Mouse (Mus musculus): Measurements from ENCODE around the gene Tmtc4.
A peak's percentile ranks its signal among the peaks of the same experiment; 100 is the strongest.

The Tmtc4 gene

DNA sequence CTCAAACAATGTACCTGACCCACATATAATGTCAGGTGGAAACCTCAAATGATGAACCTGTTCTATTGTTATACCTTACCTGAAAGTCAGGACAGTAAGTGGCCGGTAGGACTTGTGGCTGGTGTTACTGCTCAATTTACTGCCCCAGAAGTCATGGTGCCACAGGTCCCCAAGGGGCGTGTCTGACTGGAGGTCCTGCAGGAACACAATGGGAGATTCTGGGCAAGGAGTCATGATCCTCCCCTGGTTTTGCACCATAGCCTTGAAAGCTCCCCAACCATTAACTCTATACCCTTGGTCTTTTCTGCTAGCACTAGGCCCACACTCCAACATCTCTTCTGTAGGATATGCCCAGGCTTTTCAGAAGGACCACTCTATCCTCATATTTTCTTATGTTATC, 10.7 kb downstream of the Tmtc4 start:
- no peak for DNase-seq

DNA sequence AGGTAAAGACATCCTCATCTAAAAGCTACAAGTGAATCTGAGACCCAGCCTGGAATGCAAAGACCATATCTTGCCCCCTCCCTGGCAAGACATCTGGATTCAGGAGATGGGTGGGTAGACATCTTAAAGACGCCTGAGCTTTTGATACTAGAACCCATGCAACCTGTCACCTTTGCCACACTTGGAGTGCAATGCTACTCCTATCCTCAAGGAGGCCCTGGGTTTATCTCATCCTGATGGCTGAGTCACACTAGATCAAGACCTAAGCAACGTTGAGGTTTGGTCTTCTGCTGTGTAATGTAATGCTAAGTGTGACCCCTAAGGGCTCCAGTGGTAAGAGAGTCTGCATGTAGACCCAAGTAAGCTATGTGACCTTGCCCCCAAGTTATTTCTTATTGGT, 15.8 kb downstream of the Tmtc4 start:
- DNase-seq = no peak

DNA sequence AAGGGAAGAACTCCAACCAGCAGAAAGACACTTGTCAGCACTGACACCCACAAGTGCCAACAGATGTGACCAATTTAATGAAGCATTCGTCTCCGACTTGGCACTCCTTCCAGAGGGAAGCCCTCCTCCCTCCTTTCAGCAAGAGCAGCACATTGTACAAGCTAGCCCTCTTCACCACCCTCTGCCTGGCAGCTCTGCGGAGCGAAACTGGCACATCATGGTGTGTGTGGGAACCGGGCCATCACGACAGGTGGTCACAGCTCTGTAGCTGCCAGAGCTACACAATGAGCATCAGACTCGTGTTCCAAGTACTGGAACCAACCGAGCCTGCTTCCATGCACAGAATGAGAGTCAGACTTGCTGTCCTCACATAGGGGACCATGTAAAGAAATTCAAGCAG, 25.9 kb downstream of the Tmtc4 start:
- peak; percentile 96 to 98 for DNase-seq

DNA sequence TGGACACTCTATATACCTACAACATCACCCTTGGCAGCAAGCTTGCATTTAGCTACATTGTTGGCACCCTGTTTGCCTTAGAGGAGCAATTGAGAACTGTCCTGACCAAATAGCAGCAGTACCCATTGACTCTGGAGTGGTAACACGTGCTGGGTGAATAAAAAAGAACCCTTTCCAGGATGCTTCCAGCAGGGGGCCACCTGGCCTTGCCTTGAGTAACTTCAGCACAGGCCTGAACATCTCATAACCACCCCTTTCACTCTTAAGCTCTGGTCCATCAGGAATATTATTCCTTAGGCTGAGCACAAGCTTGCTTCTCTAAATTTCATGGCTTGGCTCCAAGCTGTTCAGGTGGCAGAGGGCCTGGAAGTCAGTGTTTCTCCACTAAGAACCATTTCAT, 30.5 kb downstream of the Tmtc4 start:
- DNase-seq = peak; percentile 60 to 71

DNA sequence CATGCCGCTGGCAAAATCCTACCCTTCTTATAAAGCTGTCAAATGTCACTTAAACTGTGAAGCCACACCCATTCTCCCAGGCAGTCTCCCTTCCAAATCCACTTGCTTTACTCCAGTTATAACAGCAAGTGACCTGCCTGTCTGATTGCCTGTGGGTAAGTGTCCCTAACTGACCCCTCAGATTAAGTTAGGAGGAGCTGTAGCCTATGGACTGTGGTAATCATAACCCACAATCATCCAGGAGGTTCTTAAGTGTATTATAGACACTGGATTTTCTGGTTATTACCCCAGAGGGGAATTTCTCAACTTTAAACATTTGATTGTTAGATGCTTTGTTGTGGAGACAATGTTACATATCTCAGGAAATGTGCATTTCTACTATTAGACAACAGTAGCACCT, 31.3 kb downstream of the Tmtc4 start:
- DNase-seq = no peak

DNA sequence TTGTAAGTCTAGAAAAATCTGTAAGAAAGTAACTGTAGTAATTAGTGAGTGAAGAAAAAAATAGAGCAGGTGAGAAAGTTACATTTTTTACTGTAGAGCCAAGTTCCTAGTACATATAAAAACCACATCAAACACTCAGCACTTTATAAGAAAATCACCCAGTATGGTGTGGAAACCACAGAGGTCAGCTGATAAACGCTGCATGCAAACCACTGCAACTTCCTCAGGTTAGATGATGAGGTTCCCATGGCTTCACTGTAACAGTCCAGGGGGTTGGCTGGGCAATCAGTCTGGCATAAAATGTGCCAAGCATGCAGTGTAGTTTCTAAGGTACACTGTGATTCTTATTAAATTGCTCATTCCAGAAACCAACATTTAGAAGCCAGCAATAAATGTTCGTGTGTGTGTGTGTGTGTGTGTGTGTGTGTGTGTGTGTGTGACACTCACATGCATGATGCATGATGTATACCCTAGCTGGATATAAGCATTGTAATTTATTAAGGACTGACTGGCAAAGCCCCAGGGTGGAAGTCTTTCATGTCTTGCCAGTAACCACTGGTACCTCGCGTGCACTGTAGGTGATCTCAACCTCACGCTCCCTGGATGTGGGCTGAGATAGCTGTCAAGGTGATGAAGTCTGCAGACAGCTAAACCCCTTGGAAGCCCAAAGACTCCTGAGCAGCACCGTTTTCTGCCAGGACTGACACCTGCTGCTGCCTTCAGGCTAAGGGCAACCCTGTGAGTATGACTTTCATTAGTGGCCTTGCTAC, 32.0 kb downstream of the Tmtc4 start:
- no peak for DNase-seq

DNA sequence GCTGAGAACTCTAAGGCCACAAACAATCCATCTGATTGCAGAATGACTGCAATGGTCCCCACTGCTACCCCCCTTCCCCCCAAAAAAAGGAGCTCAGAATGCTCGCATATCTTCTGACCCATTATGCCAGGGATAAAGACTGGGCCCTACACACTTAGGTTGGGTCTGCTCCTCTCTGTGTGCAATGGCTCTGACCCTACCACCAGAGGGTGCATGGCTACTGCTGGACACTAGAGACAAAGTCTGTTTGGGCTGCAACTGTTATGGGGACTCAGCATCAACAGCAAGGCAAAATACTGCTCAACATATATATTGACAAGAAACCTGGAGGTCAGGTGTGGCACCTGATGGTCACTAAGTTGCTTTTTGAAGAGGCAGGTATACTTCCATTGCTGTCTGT, 32.9 kb downstream of the Tmtc4 start:
- DNase-seq = peak; percentile 25 to 30

DNA sequence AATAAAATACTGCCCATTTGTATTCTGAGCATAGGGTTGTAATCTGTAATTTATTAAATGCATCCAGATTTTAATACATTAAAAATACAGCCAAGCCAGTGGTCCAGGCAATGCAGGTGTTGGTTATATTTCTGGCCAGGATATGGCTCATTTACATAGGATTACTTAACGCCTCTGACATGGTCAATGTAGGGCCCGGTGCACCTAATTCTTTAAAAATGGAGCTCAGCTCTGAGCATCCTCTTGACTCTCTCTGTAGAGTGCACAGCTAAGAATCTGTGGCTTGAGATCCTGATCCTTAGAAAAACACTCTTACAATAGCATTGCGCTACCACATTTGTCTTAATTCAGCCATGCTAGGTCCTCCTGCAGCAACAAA, 40.4 kb downstream of the Tmtc4 start:
- no peak for DNase-seq

DNA sequence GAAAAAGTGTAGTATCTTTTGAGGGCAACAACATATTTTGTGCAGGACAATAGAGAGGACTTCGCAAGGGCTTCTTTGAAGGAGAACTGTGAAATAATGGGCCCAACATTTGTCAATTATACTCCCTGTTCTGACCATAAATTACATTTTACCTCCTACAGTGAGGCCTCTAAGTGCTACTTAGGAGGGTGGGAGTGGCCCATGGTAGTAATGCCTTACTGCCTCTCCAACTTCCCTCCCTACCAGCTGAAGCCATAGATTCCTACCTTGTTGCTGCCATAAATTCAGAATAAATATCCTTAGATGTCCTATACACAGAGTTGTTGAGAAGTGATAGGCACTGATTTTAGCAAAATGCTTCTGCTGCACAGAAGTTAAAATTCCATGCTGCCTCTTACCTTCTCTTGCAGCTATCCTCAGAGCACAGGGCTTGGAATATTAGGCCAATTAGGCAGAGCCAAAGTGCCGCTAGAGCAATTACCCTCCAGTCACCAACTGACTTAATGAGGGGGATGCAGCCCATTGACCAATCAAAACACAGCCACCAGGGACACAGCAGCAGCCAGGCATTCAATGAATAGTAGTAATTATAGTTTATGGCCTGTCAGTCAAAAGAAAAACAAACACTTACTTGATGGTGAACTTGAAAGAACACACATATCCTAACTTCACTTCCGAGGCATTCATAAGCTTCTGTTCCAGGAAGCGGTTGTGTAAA, 40.9 kb downstream of the Tmtc4 start:
- DNase-seq = no peak

DNA sequence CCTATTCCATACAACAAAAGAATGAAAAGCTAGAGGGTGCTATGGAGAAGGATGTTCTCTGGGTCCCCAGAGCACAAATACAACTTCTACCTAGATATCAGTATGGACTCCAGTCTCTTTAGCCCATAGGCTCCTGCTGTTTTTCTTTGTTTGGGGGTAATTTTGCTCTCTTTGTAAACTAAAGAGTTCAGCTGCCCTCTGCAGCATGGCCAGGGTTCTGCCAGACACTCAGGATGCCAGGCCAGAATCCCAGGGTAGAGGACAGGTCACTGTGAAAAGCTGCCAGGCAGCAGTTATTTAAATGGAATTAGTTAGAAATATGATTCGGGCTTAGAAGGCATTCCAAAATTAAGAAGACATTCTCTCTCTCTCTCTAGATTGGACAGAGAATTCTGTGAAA, 47.4 kb downstream of the Tmtc4 start:
- peak; percentile 48 to 49 for DNase-seq

DNA sequence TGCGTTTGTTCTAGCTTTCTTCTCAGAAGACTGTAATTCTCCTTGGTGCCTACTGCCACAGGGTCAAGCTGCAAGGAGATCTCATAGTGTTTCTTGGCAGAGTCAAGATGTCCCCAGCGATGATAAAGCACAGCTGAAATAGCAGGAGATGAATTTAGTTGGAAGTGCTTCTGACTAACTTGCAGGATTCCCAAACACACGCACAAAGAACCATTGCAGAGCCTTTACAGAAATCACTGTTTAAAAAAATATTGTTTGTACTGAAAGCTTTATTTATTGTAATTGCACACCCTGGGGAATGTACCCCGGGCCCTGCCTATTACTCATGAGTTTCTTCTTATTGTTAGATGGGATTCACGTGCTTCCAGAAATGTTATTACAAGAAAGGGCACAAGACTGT, 63.8 kb downstream of the Tmtc4 start:
- no peak for DNase-seq

DNA sequence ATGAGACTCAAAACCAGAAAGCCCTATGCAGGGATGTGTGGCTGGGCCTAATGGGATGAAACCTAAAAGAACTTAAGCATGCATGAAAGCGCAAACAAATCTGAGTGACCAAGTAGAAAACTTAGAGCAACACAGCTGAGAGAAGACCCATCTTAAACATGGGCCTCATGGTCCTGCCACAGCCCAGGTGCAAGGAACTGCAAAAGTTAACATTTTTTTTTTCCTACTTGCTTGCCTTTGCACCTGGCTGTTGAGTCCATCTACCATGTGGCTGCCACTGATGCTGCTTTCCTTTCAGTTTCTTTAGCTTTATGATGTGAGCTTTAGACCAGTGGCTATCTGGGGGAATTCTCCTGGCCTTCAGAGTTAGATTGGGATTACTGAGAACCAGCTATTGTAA, 66.2 kb downstream of the Tmtc4 start:
- no peak for DNase-seq

DNA sequence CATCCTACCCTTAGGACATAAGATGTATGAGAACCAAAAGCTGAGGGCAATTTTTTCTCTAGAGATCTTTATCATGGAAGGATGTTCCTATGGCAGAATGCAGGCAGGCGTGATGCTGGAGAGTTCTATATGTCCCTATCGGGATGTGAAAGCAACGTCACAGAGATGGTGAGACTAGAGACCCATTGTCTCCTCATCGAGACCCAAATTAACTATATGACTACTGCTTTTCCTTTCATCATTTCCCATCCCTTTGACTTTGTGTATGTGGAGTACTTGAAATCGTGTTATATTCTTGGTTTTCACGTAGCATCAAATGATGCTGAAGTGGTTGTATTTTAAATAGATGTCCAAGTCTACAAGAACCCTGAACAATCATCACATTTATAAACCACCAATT, 70.2 kb downstream of the Tmtc4 start, which contains the start of gene Ggact:
TSS of gene Ggact (minus strand) at position 101 of the 400 bp plus-strand sequence.
- DNase-seq = no peak

DNA sequence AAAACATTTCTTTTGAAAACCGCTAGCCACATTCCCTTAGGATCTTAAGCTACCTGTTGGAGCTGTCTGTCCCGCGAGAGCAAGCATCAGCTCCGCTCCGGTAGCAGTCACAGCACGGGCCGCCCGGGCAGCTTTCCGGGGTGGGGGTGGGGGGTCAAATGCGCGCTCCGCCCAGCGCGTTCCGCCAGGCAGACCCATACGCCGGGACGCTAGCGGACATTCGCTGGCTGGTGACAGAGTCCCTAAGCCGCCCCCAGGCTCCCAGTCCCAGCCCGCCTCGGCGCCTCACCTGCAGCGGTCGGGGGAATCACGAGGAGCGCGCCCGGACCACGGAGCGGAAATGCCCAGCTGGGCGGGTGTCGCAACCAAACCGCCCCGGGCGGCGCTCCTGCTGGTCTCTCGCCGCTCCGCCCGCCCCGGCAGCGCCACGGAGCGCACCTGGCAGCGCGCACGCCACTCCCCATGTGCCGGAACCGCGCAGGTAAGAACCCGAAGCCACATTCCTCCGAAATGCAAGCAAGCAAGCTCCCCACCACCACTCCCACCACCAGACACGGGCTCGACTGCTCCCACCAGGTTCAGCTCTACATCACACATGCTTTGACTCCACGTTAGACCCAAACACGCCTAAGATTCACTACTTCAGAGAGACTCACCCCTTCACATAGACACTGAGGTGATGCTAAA, 70.9 kb downstream of the Tmtc4 start:
- peak; percentile 73 to 74 for DNase-seq

DNA sequence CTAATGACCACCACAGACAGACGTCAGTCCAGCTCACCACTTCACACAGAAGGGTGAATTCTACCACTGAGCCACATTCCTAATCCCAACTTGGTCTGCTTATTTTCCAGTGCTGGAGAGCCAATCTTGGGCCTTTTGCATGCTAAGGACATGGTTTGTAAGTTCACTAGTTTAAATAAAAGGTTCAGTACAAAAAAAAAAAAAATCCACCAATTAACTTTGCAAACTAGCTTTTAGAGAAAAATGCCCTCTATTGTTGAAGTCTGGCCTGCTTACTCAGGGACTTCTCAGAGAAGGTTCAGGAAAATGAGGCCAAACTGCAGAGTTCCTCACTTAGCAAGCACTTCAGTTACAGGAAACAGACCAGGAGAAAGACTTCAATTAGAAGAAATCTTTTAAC, 71.7 kb downstream of the Tmtc4 start:
- no peak for DNase-seq

DNA sequence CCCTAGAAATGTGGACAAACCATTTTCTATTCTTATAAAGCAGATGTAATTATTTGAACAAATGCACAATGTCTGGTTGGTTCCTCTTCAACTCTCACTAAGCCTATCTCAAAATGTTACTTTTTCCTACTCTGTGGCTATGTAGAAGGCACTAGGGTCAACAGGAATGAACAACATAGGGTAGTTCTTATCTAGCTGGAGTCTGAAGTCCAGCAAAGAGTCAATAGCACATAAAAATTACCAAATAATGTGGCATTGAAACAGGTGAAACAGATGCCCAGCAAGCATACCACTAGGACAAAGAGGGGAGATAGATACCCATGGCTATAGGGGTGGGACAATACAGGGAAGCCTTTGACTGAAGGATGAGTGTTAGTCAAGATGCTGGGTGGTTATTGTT, 72.6 kb downstream of the Tmtc4 start:
- DNase-seq = no peak

DNA sequence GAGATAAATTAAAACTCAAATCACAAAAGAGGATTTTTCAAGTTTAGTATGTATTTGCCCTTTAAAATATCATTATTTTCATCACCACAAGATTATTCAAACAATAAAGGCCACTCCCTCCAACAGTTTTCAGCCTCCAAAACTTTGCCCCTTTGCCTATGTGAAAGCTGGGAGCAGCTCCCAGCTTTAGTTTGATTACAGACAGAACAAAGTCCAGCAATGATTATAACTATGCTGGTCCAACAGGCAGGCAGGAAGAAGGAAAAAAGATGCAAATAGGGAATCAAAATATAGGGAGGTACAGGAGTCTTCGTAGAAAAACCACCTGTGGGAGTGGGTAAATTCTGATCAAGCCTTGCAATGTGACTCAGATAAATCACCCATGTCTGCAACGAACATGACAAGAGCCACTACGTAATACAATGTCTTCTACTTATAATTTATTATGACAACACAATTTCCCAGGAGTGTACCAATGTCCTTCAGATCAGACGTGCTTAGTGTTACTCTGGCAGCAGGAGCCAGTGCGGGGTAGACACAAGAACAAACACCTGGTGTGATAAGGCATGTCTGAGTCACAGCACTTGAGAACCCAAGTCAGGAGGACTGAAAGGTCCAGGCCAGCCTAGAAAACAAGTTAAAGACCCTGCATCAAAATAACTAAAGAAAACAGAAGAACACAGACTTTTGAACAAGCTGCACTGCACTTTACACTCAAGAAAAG, 74.3 kb downstream of the Tmtc4 start:
- no peak for DNase-seq

DNA sequence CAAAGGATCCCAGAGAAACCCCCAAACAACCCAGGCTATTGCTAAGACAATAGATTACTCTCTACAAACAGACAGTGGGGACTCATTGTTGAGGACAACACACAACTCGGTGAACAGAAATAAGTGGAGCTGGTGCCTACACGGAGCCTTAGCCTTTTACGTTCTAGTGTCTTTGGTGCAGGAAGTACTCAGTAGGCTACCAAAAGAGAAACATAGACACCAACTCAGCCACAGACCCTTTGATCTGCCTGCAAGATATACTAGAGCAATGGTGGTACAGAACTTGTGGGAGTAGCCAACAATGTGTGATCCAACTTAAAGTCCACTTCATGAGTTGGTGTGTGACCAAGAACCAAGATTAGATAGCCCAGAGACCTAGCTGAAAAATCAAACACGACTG, 75.8 kb downstream of the Tmtc4 start:
- no peak for DNase-seq

DNA sequence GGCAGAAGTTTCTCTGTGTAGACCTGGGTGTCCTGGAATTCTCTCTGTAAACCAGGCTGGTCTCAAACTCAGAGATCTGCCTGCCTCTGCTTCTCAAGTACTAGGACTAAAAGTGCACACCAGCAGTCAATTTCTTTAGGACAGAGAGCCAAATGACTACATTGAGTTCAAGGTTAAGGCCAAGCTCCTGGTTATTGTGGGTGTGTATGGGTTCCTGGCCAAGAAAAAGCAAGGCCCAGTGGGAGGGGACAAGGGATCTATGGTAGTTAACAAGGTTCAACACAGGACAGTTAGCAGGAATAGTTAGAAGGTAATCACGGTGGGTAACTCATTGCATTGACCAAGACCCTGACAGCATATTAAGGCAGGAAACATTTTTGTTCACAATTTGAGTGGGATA, 78.8 kb downstream of the Tmtc4 start:
- DNase-seq = no peak

DNA sequence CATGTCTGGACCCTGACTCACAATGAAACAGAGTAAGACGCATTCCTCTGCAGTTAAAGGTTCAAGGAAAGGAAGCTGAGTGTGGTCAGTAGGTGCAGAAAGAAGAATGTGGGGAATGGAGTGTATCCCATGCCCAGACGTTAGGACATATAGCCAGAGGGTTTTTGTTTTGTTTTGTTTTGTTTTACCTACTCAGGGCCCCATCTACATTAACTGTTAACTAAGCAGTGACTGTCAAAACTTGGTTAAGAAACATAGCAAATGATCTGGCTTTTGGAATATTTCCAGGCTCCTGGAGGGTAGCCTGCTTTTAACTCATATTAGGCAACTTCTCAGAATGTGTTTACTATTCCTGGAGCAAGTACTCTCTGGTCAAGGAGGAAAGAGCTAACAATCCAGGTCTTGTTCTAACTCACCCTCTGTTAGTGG, 79.9 kb downstream of the Tmtc4 start:
- peak in 1 of 2 experiments; percentile 32 for DNase-seq

DNA sequence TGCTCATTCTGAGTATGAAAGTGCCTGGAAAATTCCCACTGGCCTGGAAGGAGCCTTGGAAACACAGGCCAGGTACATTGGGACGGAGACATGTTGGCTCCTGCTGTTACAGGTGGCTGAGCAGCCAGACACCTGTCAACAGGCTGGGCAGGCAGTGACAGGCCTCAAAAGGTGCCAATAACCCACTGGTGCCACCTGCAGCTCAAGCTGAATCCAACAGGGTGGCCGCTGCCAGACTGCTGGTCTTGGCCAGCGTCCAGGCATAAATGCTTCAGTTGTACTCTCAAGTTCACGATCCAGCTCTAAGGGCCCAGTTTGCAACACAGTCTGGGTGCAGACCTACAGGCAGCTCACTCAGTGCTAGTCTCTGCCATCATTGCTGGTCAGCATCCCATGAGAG, 81.0 kb downstream of the Tmtc4 start:
- peak; percentile 92 to 95 for DNase-seq

DNA sequence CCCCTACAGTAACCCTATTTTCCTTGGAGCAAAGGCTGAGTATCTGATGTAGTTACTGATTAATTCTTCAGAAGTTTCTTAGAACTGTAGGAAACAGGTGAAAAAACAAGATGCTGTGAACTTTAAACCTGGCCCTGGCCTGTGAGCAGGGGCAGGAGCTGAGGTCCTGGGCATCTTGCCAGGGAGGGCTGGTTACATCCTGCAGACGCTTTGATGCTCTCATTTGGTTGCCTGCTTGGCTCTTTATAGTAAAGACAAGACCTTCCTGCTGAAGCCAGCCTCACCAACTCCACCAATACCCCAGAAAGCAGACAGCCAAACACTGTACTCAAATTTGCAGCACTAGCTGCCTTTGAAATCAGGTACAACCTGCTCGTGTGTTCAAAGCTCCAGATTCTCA, 81.7 kb downstream of the Tmtc4 start:
- peak; percentile 81 to 85 for DNase-seq

DNA sequence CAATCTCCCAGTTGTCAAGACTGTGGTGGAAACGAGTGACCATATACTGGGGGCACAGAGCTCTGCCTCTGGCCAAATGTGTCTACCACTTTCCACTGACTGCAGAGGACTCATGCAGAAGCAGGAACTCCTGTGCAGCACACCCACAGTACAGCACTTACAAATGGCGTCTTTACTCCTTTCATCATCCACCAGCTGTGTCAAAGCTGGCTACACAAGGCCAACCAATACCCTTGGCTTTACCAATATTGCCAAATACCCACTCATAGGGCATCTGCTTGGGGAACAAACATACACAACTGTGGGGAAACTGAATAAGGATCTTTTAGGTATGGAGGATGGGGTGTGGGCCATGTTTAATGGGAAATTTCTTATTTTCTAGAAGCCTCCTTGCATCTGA, 82.1 kb downstream of the Tmtc4 start:
- peak in 1 of 2 experiments; percentile 20 for DNase-seq

All from cerebellum, postnatal 10 days (tissue).